Mouse (Mus musculus): ENCODE measurements at regions not wholly inside any gene's neighbourhood (a gene's known extent, or its start where the extent isn't known, plus 50 kb on each side); places are given as distances from the start of the nearest gene placed in this dataset.

DNA sequence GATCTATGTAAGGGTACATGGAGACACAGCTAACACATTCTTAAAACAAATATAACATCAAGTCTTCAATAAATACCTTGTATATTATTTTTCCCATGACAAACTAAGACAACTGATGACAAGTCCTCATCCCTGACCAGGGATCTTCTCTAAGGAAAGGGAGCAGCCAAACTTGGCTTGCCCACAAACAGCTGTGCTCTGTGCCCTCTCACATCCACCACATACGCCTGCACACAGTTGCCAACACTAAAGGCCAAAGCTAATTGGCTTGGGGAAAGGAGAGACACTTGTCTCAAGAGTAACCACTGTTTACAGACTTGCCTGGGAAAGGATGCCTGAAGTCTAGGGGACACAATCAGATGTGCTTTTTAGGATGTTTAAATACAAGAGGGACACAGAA, 241.3 kb upstream of the Marcks start:
- no peak for DNase-seq (ENCODE audit: low spot score)

DNA sequence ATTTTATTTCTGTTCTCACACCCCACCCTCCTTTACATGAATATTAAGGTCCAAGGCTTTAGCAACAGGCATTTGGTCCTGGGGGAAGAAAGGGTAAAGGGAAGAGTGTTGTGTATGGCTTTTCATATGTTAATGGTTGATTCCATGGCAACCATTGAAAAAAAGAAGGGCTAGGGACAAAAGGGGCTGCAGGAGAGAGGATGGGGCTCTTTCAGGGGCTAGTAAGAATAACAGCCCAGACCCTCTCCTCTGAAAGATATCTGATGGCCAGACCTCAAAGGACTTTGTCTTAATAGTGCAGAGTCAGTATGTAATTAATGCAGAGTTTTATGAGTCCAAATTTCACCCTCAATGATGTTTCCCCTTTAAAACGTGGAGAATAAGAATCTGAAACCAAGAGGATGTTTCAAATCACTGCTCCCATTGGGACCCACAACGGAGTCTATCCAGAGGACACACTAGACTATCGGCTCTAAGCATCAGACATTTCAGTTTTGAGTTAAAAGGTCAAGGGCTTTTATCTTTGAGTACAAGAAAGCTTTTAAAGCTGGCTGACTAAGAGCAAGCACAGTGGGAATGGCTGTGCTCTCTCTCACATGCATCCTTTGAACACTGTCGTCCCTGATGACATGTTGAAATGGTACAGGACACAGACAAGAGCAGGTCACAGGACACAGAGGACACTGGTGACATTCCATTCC, 239.4 kb upstream of the Marcks start:
- DNase-seq (ENCODE audit: low spot score) = no peak

DNA sequence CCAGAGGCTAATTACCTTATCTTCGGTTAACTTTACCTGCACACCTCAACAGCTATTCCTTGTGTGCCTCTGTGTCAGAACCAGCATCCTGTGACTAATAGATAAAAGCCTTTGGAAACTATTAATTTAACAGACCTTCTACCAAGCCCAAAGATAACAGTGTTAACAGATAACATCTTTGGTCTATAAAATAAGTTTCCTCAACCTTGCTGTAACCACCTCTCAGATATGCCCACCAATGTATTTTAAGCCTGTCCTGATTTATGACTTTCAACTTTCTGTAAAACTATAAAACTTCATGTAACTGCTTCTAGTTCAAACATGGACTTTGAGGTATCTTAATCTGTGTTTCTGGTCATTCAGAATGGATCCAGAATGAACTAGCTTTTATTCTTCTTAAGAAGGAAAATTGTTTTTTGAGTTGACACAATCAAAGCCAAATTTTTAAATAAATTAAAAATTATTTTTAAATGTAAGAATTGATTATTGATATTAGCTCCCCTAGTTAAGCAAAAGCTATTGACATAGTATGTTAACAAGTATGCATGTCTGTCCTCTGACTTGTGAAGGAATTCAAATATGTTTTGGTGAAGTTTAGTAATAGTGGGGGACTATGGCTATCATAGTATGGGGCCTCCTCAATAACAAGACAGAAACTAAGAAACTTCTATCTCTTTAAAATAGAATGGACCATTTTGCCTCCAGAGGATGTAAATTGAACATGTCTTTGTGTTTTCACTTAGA, 238.7 kb upstream of the Marcks start:
- DNase-seq (ENCODE audit: low spot score) = no peak

DNA sequence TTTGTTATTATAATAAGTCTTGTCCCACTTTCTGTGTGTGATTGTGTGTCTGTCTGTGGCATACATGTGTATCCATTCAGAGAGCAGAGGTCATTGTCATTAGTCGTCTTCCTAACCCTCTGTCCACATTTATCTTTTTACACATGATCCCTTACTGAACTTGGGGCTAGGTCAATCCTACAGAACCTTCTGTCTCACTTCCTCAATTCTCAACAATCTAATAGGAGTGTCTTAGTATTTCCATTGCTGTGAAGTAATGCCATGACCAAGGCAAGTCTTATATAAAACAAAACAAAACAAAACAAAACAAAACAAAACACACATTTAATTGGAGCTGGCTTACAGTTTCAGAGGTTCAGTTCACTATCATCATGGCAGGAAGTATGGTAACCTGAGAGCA, 237.5 kb upstream of the Marcks start:
- DNase-seq (ENCODE audit: low spot score) = no peak

DNA sequence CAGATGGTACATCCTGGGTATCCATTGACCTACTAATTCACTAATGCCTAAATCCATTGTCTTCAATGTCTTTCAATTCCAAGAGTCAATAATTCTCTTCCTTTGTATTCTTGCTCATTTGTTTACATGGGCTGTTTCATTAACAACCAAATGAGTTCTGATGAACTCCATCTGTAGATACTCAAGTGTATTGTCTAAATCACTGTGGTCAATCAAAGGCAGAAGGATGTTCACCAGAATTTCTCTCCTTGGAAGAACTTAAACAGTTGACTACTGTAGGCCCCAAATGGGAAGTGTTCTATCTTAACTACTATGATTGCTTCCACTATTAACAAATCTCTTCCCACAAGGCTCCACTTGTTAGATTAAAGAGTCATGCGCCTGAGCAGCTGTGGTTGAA, 236.9 kb upstream of the Marcks start:
- no peak for DNase-seq (ENCODE audit: low spot score)

DNA sequence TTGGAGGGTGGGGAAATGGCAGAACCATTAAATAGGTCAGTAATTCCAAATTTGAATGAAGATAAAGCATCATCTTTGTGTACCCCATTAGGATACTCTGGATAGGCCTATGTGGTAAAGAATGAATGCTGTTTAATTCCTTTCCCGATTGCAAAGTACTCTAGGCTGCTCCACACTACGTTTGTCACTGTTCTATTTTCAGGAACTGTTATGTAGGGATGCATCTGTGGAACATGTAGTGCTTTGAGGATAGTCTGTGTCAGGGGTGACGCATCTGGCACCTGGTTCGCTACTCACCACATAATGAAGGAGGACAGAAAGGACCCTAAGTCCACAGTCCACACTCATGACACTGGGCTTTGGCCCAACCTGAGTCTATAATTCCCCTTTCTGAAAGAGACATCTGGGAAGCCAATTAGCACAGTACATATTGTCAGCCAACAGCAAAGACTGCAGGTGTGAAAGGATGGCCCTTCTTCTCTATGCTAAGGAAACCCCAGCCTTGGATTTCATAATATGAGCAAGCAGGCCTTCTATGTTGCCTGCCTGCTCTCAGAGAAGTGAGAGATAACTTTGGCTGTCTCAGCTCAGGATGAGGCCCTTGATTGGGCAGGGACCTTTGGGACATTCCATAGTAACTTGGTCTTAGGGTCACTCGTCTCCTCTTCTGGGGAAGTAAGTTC, 230.4 kb upstream of the Marcks start:
- no peak for DNase-seq (ENCODE audit: low spot score)

DNA sequence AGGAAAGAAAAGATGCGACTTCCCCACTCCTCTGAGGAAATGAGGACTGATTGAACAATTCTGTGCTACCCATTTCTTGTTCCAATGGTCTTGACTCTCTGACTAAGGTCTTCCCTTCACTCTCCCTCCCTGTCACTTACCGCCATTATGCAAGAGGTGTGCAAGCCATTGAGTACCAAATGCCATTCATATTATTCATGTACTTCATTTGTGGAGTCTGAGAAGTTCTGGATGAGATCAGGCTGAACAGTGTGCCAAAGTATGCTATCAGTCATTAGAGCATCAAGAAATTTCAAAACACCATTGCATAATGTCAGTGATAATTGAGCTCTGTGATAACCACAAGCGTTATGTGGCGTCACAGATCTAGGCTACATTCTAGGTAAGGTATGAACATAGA, 229.1 kb upstream of the Marcks start:
- no peak for DNase-seq (ENCODE audit: low spot score)

DNA sequence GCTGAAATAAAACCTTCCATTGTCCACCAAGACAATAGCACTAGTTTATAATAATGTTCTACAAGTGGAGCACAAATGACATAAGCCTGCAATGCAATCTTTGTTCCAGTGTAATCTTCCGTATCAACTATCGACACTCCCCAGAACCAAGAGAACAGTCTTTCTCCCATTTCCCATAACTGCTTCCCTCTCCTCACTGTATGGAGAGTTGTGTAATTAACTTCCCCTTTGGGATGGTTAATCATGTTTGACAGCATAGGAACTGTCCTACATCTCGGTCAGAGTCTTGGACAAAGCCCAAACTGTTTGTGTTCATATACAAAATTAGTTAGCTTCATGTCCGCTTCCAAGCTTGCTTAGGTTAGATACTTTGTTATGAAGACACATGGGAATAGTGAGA, 225.8 kb upstream of the Marcks start:
- DNase-seq (ENCODE audit: low spot score) = no peak

DNA sequence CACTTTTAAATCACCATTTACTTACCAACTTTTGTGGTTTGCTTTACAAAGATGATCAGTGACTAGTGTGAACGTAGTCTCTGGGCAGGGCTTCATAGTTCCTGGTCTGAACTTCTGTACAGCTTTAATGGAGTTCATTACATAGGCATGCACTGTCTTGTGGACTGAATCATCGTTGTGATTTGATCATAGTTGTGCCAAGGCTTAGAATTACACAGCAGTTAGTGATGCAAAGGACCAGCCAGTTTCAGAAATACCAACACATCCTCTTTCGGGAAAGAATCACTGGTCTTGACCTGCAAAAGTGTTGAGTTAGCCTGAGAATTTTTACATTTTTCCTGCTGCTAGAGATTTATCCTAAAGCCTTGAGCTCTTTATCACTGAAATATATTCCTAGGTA, 222.3 kb upstream of the Marcks start:
- no peak for DNase-seq (ENCODE audit: low spot score)

DNA sequence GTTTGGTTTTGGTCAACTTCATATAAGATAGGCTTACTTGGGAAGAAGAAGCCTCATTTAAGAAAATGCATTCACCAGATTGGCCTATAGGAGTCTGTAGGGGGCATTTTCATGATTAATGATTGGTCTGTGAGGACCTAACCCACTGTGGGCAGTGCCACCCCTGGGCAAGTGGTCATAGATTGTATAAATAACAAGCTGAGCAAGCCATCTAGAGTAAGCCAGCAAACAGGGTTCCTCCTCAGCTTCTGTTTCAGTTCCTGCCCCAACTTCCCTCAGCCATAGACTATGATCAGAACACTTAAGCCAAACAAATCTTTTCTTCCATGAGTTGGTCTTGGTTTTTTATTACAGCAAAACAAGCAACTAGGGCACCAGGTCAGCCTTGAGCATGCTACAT, 220.2 kb upstream of the Marcks start:
- no peak for DNase-seq (ENCODE audit: low spot score)

DNA sequence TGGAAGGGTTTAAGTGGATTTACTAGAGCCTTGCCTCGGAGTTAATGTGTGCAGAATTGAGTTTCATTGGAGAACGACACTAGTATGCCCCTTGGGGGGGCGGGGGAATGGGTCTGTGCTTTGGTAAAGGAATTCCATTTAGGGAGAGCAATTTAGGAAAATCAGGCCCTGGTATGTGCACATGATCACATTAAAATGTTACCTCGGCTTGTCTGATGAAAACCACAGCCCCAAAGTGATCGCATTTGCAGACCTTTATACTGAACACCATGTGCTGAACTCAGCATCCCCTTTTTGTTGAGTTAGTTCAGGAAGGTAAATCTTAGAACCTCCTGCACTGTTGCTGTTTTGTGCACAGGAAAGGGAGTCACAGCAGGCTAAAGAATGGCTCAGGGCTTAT, 219.6 kb upstream of the Marcks start:
- no peak for DNase-seq (ENCODE audit: low spot score)

DNA sequence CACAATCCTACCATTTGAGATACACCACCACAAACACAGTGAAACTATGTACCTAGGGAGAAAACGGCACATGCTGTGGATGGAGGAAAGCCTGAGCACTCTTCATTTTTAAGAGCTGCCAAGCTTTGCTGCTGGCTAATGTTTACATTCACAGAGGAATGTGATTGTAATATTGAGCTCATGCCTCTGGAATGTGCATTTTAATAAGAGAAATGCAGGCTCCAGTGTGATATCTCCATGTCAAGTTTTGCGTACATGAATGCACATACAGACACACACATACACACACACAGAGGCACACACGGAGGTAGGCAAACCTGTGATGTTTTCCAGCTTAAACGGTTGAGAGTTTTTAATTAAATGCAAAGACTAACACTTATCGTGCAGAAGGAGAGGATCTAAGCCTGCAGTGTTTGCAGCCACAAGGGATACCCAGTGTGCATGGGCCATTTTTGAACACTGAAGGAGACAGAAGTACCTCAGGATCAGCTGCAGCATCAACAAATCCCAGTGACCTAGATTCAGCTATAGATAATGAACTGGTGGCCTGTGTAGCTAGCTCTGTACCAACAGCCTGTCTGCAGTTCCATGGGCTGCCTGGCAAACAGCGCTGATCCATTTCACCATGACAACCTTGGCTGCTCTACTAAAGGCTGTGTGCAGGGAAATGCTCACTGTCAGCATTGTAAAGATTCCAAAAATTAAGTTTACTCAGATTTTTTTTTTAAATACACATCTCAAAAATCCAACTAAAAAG, 218.8 kb upstream of the Marcks start:
- DNase-seq (ENCODE audit: low spot score) = no peak

DNA sequence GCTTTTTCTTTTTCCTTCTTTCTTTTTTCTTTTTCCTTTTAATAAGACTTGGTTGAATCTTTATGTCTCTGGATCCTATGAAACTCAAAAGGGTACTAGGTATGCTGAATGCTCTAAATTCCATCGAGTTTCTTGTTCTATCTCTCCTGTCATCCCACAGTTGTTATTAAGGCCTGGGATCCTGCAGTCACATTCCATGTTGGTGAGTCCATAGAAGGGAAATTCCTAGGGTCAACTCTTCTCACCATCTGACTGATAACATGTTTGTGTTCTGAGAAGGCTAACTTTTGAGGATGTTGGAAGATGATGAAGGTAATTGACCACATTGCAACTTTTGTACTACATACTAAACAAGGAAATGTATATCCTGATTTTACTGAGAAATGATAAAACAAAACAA, 210.5 kb upstream of the Marcks start:
- no peak for DNase-seq (ENCODE audit: low spot score)

DNA sequence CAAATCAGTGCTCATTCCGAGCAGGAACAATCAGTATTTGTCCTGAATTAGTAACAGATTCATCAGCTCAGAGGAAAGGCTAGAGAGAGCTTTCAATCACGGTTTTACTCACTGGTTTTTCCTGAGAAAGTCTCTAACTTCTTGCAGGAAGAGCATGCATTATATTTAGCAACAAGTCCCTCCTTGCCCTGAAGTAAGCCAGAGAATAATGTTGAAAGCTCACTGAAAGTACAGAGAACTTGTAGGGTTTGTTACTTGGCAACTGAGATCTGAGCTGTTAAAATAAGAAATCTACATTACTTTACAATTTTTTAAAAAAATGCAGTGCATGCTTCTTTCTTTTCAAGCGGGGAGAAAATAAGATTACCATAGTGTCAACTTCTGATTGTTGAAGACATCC, 209.7 kb upstream of the Marcks start:
- DNase-seq (ENCODE audit: low spot score) = no peak

DNA sequence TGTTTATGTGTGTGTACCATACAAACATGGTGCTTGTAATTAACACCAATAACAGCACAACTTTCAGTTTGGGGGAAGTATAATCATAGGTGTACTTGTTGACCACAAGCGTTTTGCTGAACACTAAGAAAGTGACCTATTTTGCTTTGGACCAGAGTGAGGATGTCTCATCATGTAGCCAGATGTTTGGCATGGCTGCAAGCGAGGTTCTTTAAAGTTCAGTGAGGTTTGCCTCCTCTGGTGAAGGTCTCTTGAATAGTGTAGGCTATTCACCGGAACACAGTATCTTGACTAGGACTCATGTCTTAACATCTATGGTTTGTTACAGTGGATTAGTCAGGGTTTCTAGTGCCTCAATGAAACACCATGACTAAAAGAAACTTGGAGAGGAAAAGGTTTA, 208.9 kb upstream of the Marcks start:
- no peak for DNase-seq (ENCODE audit: low spot score)

DNA sequence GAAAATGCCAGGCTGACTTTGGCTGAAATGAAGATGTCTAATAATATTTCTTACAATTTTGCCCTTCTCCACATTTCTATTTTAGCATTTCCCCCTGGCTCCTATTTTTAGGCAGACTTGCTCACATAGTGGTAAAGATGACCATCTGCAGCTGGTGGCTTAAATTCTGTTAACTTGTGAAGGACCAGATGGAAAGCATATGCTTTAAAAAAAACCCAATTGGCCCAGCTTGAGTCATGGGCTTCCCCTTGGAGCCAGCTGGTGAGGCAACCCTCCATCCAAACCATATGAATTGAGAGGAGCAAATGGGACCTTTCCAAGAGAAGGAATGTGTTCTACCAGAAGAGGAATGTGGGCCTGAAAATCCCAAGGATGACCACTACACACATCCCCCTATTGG, 204.0 kb upstream of the Marcks start:
- DNase-seq (ENCODE audit: low spot score) = no peak

DNA sequence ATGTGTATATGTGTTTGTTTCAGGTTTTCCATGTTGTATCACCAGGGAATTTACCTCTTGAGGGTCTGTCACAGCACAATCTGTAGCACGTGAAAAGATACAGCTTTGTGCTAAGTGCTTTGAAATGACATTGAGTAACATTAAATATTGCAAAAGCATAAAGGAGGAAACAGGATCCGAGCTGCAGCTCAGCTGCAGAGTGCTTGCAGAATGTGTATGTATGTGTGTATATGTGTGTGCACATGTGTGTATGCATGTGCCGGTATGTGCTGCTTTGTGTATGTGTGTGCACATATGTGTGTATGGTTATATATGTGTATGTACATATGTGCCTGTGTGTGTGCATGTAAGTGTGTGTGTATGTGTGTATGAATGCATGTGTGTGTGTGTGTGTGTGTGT, 200.9 kb upstream of the Marcks start:
- DNase-seq (ENCODE audit: low spot score) = no peak

DNA sequence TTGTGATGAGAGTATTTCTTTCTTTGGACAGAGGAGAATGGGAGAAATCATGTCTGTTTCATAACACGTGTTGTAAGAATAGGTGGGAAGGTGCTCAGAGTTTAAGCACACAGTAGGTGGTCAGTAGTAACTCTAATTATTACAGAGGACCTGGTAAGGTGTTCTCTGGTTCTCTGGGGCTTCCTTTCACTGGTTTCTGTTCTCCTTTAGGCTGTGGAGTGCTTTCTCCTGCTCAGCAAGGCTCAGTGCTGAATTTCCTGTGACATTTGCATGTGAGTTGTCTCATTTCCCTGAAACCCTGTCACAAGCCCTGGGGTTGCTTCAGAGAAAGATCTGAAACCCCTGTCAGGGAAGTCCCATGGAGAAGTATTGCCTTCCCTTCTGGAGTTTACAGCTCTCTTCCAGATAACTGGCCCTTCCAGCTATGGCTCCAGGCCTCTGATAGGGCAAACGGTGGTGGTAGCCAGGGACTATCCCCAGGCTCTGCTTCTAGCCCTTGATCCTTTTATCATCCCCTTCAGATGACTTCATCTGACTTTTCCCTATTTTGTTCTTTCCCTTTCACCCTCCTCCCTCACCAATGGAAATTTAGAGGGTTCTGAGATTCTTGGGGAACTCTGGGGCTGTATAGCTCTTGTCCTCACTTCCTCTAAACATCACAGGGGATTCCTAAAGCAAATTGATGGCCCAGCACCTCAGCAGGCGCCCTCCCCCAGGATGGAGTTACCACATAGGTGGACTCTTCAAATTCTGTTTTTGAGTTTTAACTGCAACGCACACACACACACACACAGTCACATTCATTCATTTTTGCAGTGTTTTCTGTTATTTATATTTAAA, 199.6 kb upstream of the Marcks start:
- no peak for DNase-seq (ENCODE audit: low spot score)

DNA sequence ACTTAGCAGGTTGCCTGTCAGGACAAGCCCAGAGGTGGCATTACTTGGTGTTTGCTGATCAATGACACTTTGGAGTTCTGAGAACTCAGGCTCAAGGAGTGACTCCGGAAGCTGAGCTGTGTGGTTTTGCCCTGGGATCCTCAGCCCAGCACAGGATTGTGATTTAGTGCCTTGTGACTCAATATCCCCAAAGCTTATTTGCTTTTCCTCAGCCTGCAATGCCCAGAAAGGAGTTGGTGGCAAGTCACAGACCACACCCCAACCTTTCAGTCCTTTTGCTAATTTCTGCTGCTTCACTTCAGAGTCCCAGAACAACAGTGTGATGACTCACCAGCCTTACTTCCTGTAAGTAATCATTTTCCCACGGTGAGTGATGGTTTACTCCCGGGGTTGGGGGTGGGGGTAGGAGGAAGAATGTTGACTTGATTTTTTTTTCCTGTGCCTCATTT, 198.5 kb upstream of the Marcks start:
- DNase-seq (ENCODE audit: low spot score) = peak; percentile 35

DNA sequence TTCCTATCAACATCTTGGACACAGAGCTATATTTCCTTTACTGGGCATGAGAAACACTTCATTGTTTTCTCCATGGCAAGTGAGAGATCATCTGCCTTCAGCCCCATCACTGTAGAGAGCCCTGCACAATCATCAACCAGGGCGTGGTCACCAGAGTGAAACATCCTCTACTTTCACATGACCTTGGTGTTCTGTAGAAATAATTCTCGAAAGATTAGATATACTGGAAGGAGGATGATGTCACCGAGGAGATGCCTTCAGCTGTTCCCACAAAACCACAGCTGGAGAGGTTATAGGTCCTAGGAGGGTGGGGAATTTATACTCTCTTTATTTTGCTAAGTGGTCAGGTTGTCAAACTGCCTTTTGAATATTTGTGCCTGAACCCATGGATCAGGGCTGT, 196.4 kb upstream of the Marcks start:
- no peak for DNase-seq (ENCODE audit: low spot score)

DNA sequence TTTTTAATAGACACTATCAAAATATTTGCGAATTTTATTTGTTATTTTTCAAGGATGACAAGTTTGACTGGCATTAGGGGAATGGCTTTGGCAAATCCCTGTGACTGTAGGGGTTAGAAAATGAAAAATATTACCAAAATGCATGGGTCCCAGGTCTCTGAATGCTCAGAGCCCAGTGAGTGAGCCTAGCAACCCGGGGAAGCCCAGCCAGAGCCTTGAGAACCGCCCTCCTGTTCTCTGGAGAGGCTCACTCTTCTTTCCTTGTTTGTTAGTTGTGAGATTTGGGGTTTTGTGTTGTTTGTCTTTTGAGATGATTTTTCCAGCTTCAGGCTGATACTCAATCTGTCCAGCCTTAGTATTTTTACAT, 187.4 kb upstream of the Marcks start:
- DNase-seq (ENCODE audit: low spot score) = no peak
